Mouse (Mus musculus) stomach, embryonic 15.5 days (tissue): ENCODE measurements around the gene Inpp5k. TPM values are rescaled to one million over a fixed set of nuclear protein-coding genes. Genes with fewer than 3 reads are reported as not detected.
A peak's percentile ranks its signal among the peaks of the same experiment; 100 is the strongest.
"Not testable (repeated sequence)": the region's sequence is repeated elsewhere in the genome, so short reads cannot be mapped to it uniquely, and the experiment has no call there.

Experiments used
- ATAC-seq: fragments of 200-750 bp; cut with Nextera tagmentation; 2 replicates; pipeline ENCODE4 v1.8.0; 2017; ENCODE audit warnings: low read depth, moderate number of reproducible peaks, moderate TSS enrichment; ENCODE audit not compliant: insufficient read depth, low FRiP score
- H3K27ac ChIP-seq: fragments of 300-500 bp; sonication (generic); 2 replicates; pipeline ENCODE4 v1.5.1; 2015; ENCODE audit warnings: mild to moderate bottlenecking, inconsistent platforms
- H3K27me3 ChIP-seq: fragments of 300-500 bp; sonication (generic); replicated peaks from 2 replicates; pipeline ENCODE4 v1.6.1; 2015; ENCODE audit warnings: inconsistent platforms
- H3K36me3 ChIP-seq: fragments of 300-500 bp; sonication (generic); 2 replicates; pipeline ENCODE4 v1.6.1; 2015; ENCODE audit warnings: inconsistent platforms
- H3K4me1 ChIP-seq: fragments of 300-500 bp; sonication (generic); 2 replicates; pipeline ENCODE4 v1.6.1; 2015; ENCODE audit warnings: inconsistent platforms
- H3K4me2 ChIP-seq: fragments of 300-500 bp; sonication (generic); 2 replicates; pipeline ENCODE4 v1.6.1; 2015; ENCODE audit warnings: mild to moderate bottlenecking, inconsistent platforms
- H3K4me3 ChIP-seq: fragments of 300-500 bp; sonication (generic); replicated peaks from 2 replicates; pipeline ENCODE4 v1.5.1; 2015; ENCODE audit warnings: inconsistent platforms
- H3K9ac ChIP-seq: fragments of 300-500 bp; sonication (generic); 2 replicates; pipeline ENCODE4 v1.6.1; 2015; ENCODE audit warnings: inconsistent platforms
- H3K9me3 ChIP-seq: fragments of 300-500 bp; sonication (generic); 2 replicates; pipeline ENCODE4 v1.6.1; 2016; ENCODE audit warnings: inconsistent platforms
- WGBS: fragments of 180-500 bp; shearing (Covaris S2); methylation state at CpG from one replicate; pipeline ENCODE4 v1.1.7; 2015; 5-methylcytosine and 5-hydroxymethylcytosine counted together
- polyA plus RNA-seq: library from polyadenylated mRNA; unstranded; fragments of >200 nt; fragmentation: Nextera tagmentation; extraction: Ambion mirVana; gene quantifications from 2 replicates; pipeline ENCODE4 v1.2.1, GENCODE M21; 2015

Inpp5k gene
- polyA plus RNA-seq, 1 experiment from 2014 or later = 18.9 TPM

GRCm38 (mm10) chr11:75687343-75687993 lies 56.7 kb downstream of the Inpp5k start:
- peaks cover 17% of the 10 kb centered on the region for H3K36me3 ChIP-seq
- no peak overlapping the region for H3K4me3 ChIP-seq
- no peaks in the 10 kb centered on the region for H3K27me3 ChIP-seq
- ATAC-seq = no peak
- H3K9ac ChIP-seq = no peak overlapping the region
- no peaks in the 10 kb centered on the region for H3K9me3 ChIP-seq
- WGBS = 50% methylated on average over 2 of the region's 2 CpGs
- H3K27ac ChIP-seq = 0 out of 2 replicates have a peak overlapping the region, but pooled peaks have one; percentile 18
- no peaks in the 10 kb centered on the region for H3K4me1 ChIP-seq
- H3K4me2 ChIP-seq = no peak overlapping the region

GRCm38 (mm10) chr11:75688132-75688531 lies 57.3 kb downstream of the Inpp5k start:
- H3K9me3 ChIP-seq = no peaks in the 10 kb centered on the region
- no peak overlapping the region for H3K9ac ChIP-seq
- H3K27ac ChIP-seq = no peak overlapping the region
- H3K27me3 ChIP-seq = no peaks in the 10 kb centered on the region
- no peaks in the 10 kb centered on the region for H3K4me1 ChIP-seq
- no peak overlapping the region for H3K4me3 ChIP-seq
- peaks cover 16% of the 10 kb centered on the region for H3K36me3 ChIP-seq
- 72% methylated on average over 2 of the region's 2 CpGs for WGBS
- no peak for ATAC-seq
- no peak overlapping the region for H3K4me2 ChIP-seq

DNA sequence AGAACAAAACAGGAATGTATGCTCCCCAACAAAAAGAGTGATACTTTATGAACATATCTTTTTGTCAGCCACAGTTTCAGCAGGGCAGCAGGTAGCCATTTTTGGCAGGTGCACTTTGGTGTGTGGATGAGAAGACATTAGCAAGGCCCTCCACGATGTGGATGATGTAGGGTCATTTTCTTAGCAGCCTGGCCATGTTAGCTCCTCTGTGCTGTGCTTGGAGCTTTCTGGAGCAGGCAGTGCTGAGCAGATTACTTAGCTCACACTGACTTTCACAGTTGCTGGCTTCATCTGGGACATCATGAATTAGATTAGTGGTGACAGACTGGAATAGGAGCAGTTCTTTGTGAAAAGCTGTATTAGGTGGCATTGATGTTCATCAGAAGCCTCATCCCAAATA lies 59.2 kb downstream of the Inpp5k start:
- no peak for ATAC-seq
- H3K27me3 ChIP-seq = no peaks in the 10 kb centered on the region
- 76% methylated on average over 1 of the region's 1 CpGs for WGBS
- no peaks in the 10 kb centered on the region for H3K9me3 ChIP-seq
- peaks cover 21% of the 10 kb centered on the region for H3K36me3 ChIP-seq
- H3K4me1 ChIP-seq = no peaks in the 10 kb centered on the region
- no peak overlapping the region for H3K4me3 ChIP-seq
- no peak overlapping the region for H3K4me2 ChIP-seq
- H3K27ac ChIP-seq = no peak overlapping the region
- H3K9ac ChIP-seq = no peak overlapping the region

DNA sequence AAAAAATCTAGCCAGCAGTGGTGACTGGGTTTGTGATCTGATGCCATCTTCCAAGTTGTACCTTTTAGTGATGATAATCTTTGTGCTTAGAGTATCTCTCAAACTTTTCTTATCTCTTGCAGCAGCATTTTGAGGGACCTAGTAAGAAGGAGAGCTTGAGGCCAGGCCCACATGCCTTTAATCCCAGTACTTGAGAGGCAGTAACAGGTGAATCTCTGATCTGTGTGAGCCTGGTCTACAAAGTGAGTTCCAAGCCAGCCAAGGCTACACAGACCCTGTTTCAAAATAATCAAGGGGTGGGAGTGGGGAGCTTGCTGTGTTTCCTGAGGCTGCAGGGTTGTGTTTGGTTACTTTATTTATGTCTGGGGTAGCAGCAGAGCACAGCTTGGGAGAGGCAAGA lies 60.3 kb downstream of the Inpp5k start:
- Histone ChIP-seq H3K36me3 (peaks cover 21% of the 10 kb centered on the region), H3K27me3 (no peaks in the 10 kb centered on the region), H3K4me1 (no peaks in the 10 kb centered on the region), H3K27ac (no peak overlapping the region), H3K9me3 (no peaks in the 10 kb centered on the region), H3K9ac (no peak overlapping the region), H3K4me2 (no peak overlapping the region), H3K4me3 (no peak overlapping the region)
- ATAC-seq = no peak

DNA sequence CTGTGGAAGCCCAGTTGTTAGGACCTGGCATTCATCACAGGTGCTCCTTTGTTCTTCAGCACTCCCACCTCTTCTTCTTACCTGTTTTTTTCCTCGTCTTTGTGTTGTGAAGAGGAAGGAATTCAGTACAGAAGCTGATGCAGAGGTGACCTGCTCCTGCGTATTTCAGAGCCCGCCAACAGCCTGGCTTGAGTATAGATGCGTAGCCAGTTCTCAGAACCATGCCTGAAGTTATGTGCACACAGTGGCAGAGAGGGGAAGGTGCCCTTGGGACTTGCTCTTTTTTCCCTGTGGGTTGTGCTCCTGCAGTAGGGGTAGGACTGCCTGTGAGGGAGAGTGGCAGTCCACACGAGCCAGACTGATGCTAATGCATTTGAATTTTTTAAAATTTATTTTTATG lies 62.8 kb downstream of the Inpp5k start:
- Histone ChIP-seq H3K4me2 (no peak overlapping the region), H3K27me3 (no peaks in the 10 kb centered on the region), H3K9me3 (no peaks in the 10 kb centered on the region), H3K9ac (no peak overlapping the region), H3K4me1 (no peaks in the 10 kb centered on the region), H3K27ac (no peak overlapping the region), H3K4me3 (no peak overlapping the region), H3K36me3 (peaks cover 36% of the 10 kb centered on the region)
- ATAC-seq = no peak
- 93% methylated on average over 5 of the region's 5 CpGs for WGBS

DNA sequence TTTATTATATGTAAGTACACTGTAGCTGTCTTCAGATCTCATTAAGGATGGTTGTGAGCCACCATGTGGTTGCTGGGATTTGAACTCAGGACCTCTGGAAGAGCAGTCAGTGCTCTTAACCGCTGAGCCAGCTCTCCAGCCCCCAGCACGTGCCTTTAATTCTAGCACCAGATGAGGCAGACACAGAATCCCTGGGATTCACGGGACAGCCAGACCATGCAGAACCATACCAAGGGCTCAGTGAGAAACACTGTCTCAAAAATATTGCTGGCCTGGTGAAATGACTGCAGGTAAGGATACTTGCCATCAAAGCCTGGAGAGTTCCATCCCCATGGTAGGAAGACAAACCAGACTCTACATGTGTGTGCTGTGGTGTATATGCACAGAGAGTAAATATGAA lies 66.7 kb downstream of the Inpp5k start:
- not testable (repeated sequence) for H3K4me2 ChIP-seq, ATAC-seq, H3K9ac ChIP-seq, H3K4me3 ChIP-seq, H3K27ac ChIP-seq, H3K9me3 ChIP-seq, H3K4me1 ChIP-seq, H3K27me3 ChIP-seq
- WGBS = 96% methylated on average over 3 of the region's 3 CpGs
- peaks cover 42% of the 10 kb centered on the region for H3K36me3 ChIP-seq

Other genes with a start within 250 kb of the Inpp5k start
- gene Serpinf1, start 208.3 kb upstream of the Inpp5k start, polyA plus RNA-seq = 49.5 and 62.5 TPM in 2 replicates
- 50.0 and 64.1 TPM in 2 replicates for gene Serpinf2, start 191.4 kb upstream of the Inpp5k start, polyA plus RNA-seq
- gene Wdr81, start 176.3 kb upstream of the Inpp5k start, polyA plus RNA-seq = 6.0 and 6.4 TPM in 2 replicates
- 19.7 and 22.3 TPM in 2 replicates for gene Tlcd2, start 169.3 kb upstream of the Inpp5k start, polyA plus RNA-seq
- gene Prpf8, start 144.2 kb upstream of the Inpp5k start, polyA plus RNA-seq = 49.9 and 58.6 TPM in 2 replicates
- gene Rilp, start 120.9 kb upstream of the Inpp5k start, polyA plus RNA-seq = 1.0 and 1.1 TPM in 2 replicates
- gene Scarf1, start 117.4 kb upstream of the Inpp5k start, polyA plus RNA-seq = 6.3 and 7.1 TPM in 2 replicates
- 4.9 and 6.3 TPM in 2 replicates for gene Slc43a2, start 99.3 kb upstream of the Inpp5k start, polyA plus RNA-seq
- 82.4 and 83.4 TPM in 2 replicates for gene Pitpna, start 42.9 kb upstream of the Inpp5k start, polyA plus RNA-seq
- 55.5 and 56.4 TPM in 2 replicates for gene Myo1c, start 19.5 kb downstream of the Inpp5k start, polyA plus RNA-seq
- 108 and 116 TPM in 2 replicates for gene Crk, start 48.3 kb downstream of the Inpp5k start, polyA plus RNA-seq
- 701 and 790 TPM in 2 replicates for gene Ywhae, start 101.9 kb downstream of the Inpp5k start, polyA plus RNA-seq
- 1.4 and 1.5 TPM in 2 replicates for gene Doc2b, start 165.1 kb downstream of the Inpp5k start, polyA plus RNA-seq